Mouse (Mus musculus): ENCODE data around the gene Slc12a5. TPM values are rescaled to one million over a fixed set of nuclear protein-coding genes. Genes with fewer than 3 reads are reported as not detected.

The Slc12a5 gene
- total RNA-seq, 2 experiments from 2014 or later = 0.65 to 0.81 TPM

DNA sequence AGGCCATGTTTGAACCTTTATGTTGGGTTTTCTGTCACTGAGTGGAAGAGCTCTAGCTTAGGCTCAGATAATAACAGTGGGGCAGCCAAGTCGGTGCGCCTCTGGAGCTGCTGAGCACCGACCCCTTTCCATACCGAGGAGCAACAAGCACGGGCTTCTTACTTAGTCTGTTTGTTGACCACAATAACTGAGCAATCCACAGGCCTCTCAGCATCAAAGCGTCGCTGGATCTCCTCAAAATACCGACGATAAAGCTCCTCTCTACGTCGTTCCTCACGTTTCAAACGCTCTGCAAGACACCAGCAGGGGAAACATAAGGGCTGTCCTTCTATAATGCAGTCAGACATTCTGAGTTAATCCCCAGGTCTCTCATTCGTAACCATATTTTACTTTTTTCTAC lies 48.6 kb downstream of the Slc12a5 start:
- intact Hi-C loops (cut with DNase I) = no loop called here

GRCm38 (mm10) chr2:165009581-165009980 lies 49.0 kb downstream of the Slc12a5 start:
- intact Hi-C loops (cut with DNase I) = no loop called here
- DNase-seq (ENCODE audit: low spot score) = no peak

More for the DNA sequence above, 48.6 kb downstream of the Slc12a5 start:
- no peak for DNase-seq (ENCODE audit: low spot score)

DNA sequence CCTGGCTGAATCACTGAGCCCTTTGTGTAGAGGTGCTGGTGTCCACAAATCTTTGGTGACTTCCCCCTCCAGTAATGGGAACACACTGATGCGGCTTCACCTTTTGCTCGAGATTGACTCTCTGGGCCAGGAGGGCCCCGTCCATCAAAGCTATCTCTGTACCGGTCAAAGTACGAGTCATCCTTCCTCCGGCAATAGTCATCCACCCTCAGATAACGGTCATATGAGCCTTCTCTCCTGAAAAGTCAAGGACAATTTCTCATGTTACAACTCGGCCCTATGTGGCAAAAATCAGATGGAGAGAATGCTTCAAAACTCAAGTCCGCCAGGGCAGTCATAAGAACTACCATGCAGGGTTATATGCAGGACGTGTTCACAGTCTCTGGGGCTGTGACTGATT lies 49.7 kb downstream of the Slc12a5 start:
- intact Hi-C loops (cut with DNase I) = no loop called here
- DNase-seq (ENCODE audit: low spot score) = no peak

GRCm38 (mm10) chr2:165014935-165015334 lies 54.3 kb downstream of the Slc12a5 start:
- DNase-seq (ENCODE audit: low spot score) = no peak
- intact Hi-C loops (cut with DNase I) = no loop called here

GRCm38 (mm10) chr2:165020490-165020889 lies 59.9 kb downstream of the Slc12a5 start:
- intact Hi-C loops (cut with DNase I) = no loop called here
- DNase-seq (ENCODE audit: low spot score) = no peak

GRCm38 (mm10) chr2:165027163-165027562 lies 66.6 kb downstream of the Slc12a5 start:
- intact Hi-C loops (cut with DNase I) = no loop called here

DNA sequence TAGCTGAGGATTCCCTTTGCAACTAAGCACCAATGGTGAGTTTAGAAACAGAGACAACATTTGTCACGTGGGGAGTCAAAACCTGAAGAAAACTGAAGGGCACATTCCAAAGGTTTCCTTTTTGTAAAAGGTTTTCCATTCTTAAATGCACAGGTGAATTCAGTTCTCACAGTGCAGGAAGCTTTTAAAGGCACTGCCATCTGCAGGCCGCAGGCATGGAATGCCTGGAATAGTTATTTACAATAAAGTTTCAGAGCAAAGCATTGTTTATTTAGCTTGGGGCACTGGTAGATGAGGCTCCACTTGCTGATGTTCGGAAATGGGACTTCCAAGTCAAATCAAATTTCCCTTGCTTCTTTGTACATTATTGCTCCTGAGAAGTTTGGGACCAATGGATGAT lies 71.9 kb downstream of the Slc12a5 start:
- intact Hi-C loops (cut with DNase I) = loop anchor here (2.0 to 10.0 kb wide), 3 partner anchors 72 to 198 kb away; partner anchors contain the start of genes Ctsa, Neurl2 and Slc12a5
- no peak for DNase-seq (ENCODE audit: low spot score)

More at GRCm38 (mm10) chr2:165027163-165027562, 66.6 kb downstream of the Slc12a5 start:
- no peak for DNase-seq (ENCODE audit: low spot score)

GRCm38 (mm10) chr2:165033306-165033705 lies 72.7 kb downstream of the Slc12a5 start:
- DNase-seq (ENCODE audit: low spot score) = no peak
- intact Hi-C loops (cut with DNase I) = loop anchor here (2.0 to 10.0 kb wide), 3 partner anchors 73 to 199 kb away; partner anchors contain the start of genes Ctsa, Neurl2 and Slc12a5

DNA sequence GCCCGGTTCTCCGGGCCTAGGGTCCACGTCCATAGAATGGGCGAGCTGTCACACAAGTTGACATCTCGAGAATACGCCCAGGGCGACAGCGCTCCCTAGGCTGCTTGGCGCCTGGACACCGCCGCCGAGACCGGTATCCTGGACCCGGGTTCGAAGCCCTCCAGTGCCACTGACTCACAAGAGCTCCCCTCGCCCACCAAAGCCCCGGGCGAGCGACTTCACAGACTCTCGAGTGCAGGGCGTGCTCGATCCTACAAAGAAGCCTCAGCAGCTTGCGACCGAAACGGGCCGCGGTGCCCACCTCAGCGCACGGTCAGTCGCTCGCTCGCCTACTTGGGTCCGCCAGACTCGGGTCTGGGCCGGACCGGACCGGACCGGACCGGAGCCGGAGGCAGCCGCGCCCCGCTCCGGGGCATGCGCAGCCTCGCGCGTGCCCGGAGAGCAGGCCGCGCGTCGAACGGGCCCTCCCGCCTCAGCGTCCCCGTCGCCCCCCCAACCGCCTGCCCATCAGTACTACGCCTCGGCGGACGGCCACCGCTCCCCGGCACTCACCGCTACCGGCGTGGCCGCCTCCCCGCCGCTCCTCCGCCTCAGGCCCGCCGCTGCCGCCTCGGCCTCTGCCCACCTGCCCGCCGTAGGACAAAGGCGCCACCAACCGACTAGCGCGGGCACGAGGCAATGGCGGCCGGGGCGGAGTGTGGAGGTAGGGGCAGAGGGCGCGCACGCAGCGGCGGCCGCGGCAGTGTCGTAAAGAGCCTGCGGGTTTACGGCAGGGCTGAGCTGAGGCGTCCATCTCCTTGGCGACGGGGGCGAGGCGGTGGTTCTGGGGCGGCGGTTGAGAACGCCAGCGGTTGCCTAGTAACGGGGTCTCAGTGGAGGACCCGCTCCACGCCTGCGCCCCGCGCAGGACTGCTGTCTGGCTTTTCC lies 73.8 kb downstream of the Slc12a5 start, which contains the start of gene Ncoa5:
Gene Ncoa5 (minus strand): TSS at position 737 of the 927 bp plus-strand sequence.
- intact Hi-C loops (cut with DNase I) = loop anchor here (10.0 kb wide), 1 partner anchor 200 kb away; the partner anchor contains the start of genes Ctsa and Neurl2
- DNase-seq (ENCODE audit: low spot score) = peak; percentile 98

GRCm38 (mm10) chr2:165035058-165035431 lies 74.4 kb downstream of the Slc12a5 start:
- no peak for DNase-seq (ENCODE audit: low spot score)
- intact Hi-C loops (cut with DNase I) = loop anchor here (10.0 kb wide), 1 partner anchor 200 kb away; the partner anchor contains the start of genes Ctsa and Neurl2

GRCm38 (mm10) chr2:165037415-165037814 lies 76.8 kb downstream of the Slc12a5 start:
- intact Hi-C loops (cut with DNase I) = loop anchor here (10.0 kb wide), 1 partner anchor 203 kb away; the partner anchor contains the start of genes Ctsa and Neurl2

DNA sequence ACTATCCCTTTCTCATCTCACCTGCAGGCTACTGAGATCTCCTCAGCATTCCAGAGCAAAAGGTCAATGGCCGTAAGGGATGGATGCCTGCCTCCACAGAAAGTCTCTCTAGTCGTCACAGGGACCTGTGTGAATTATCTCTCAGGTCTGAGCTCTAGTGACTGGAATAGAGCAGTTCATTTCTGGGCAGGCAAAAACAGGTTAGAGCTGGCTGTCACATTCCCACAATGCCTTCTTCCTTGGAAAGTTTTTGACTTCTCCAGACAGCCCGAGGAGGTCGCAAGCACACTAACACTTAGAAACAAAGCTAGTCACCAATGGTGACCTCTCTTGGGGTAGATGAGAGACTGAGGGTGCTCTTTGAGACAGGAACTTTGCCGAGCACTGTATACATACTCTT lies 81.5 kb downstream of the Slc12a5 start:
- DNase-seq (ENCODE audit: low spot score) = no peak
- intact Hi-C loops (cut with DNase I) = no loop called here

More at GRCm38 (mm10) chr2:165037415-165037814, 76.8 kb downstream of the Slc12a5 start:
- no peak for DNase-seq (ENCODE audit: low spot score)

- intact Hi-C loops (cut with DNase I) = no loop called here
These were observed 82.6 kb downstream of the Slc12a5 start for GRCm38 (mm10) chr2:165043090-165043636.

GRCm38 (mm10) chr2:165043729-165044128 lies 83.1 kb downstream of the Slc12a5 start:
- no peak for DNase-seq (ENCODE audit: low spot score)
- intact Hi-C loops (cut with DNase I) = no loop called here

More at GRCm38 (mm10) chr2:165043090-165043636, 82.6 kb downstream of the Slc12a5 start:
- DNase-seq (ENCODE audit: low spot score) = no peak

DNA sequence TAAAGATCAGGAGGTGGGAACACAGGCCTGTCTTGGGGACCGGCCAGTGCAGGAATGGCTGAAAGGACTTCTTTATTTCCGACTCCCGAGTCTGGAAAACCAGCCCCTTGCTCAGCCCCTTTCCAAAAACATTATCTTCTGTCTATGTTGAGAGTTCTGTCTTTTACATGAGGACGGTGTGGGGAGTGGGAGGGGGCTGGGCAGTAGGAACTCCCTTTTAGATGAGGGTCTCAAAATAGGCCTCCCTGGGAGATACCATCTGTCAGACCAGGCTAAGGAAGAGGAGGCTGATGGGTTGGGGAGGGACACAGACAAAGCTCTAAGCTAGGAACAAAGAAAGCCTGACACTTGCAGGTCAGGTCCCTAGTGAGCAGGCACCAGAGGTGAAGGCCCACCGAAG lies 88.4 kb downstream of the Slc12a5 start:
- no peak for DNase-seq (ENCODE audit: low spot score)
- intact Hi-C loops (cut with DNase I) = no loop called here

Other genes starting within 250 kb of the Slc12a5 start
- not detected for gene Spint5, start 245.5 kb upstream of the Slc12a5 start, total RNA-seq (2021)
- gene Wfdc3, start 214.9 kb upstream of the Slc12a5 start, total RNA-seq (2021) = under 1 TPM; 0.28 to 0.29 TPM
- 10 to 100 TPM; 24.4 to 25.8 TPM for gene Dnttip1, start 214.8 kb upstream of the Slc12a5 start, total RNA-seq (2021)
- 1 to 10 TPM; 2.4 to 2.9 TPM for gene Ube2c, start 190.9 kb upstream of the Slc12a5 start, total RNA-seq (2021)
- not detected for gene Tnnc2, start 180.8 kb upstream of the Slc12a5 start, total RNA-seq (2021)
- gene Snx21, start 175.0 kb upstream of the Slc12a5 start, total RNA-seq (2021) = 10 to 100 TPM; 24.7 to 27.5 TPM
- 10 to 100 TPM; 10.7 to 12.2 TPM for gene Acot8, start 155.9 kb upstream of the Slc12a5 start, total RNA-seq (2021)
- 1 to 10 TPM; 2.5 to 3.1 TPM for gene Zswim3, start 155.7 kb upstream of the Slc12a5 start, total RNA-seq (2021)
- 1 to 10 TPM; 3.6 to 4.5 TPM for gene Zswim1, start 138.1 kb upstream of the Slc12a5 start, total RNA-seq (2021)
- gene Spata25, start 132.3 kb upstream of the Slc12a5 start, total RNA-seq (2021) = under 1 TPM; 0.42 to 0.64 TPM
- gene Ctsa, start 127.9 kb upstream of the Slc12a5 start, total RNA-seq (2021) = 100 to 1,000 TPM in 1 of 2 experiments, 10 to 100 TPM in 1; 90.9 to 108 TPM
- 10 to 100 TPM; 39.9 to 44.6 TPM for gene Neurl2, start 127.3 kb upstream of the Slc12a5 start, total RNA-seq (2021)
- 10 to 100 TPM; 35.9 to 37.5 TPM for gene Pltp, start 103.1 kb upstream of the Slc12a5 start, total RNA-seq (2021)
- gene Pcif1, start 81.5 kb upstream of the Slc12a5 start, total RNA-seq (2021) = 10 to 100 TPM; 27.5 to 34.6 TPM
- 1 to 10 TPM; 8.6 to 9.2 TPM for gene Zfp335, start 49.0 kb upstream of the Slc12a5 start, total RNA-seq (2021)
- under 1 TPM; 0.55 to 0.61 TPM for gene Mmp9, start 20.0 kb upstream of the Slc12a5 start, total RNA-seq (2021)
- 10 to 100 TPM; 19.1 to 19.5 TPM for gene Ncoa5, start 74.1 kb downstream of the Slc12a5 start, total RNA-seq (2021)
- gene Cd40, start 94.8 kb downstream of the Slc12a5 start, total RNA-seq (2021) = 1 to 10 TPM; 1.9 to 3.6 TPM
- gene 1700025C18Rik, start 129.9 kb downstream of the Slc12a5 start, total RNA-seq (2021) = not detected

All from heart, postnatal 25 days (tissue).